Mouse (Mus musculus): Measurements from ENCODE around the gene Vmn1r29.
"Not testable (repeated sequence)": the region's sequence is repeated elsewhere in the genome, so short reads cannot be mapped to it uniquely, and the experiment has no call there.

The Vmn1r29 gene

DNA sequence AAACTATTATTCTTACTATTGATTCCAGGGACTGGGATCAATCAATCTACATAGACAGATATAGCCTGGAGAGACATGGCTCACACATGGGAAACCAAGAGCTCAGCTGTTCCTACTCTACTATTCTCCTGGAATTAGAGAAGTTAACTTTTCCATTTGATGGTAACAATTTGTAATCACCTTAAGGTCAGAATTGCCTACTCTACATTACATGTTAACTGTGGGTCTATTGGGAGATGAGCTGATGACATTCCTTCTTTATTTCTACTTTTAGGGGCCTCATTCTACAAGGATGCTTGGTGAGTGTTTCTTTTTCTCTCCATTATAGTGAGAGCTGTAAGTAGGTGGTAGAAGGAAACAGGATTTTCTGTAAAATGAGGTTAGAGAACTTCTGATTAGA, at the start of gene Vmn1r29:
Vmn1r29 (plus strand) TSS at position 301 of the 400 bp plus-strand sequence.
- DNase-seq (ENCODE audit: low spot score in 2 of 2), result no peak

- no peak for DNase-seq (ENCODE audit: low spot score in 2 of 2)
These were observed 39.6 kb upstream of the Vmn1r29 start, which contains the start of gene Vmn1r28 for GRCm38 (mm10) chr6:58261737-58262136. Vmn1r28 (plus strand) TSS chr6:58262037.

DNA sequence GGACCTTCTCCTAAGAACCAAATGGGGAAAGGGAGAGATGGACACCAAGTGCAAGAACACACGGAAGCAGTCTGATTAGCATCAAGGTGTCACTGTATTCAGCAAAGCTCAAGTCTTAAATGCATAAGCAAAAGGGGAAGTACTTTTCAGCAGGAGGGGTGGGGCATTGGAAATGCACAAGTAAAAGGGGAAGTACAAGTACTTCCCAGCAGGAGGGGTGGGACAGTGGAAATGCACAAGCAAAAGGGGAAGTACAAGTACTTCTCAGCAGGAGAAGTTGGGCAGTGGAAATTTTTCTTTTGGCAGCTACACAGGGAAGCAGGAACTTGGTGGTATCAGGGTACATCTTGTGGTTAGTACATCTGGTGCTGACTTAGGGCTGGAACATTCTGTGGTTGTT, 21.7 kb upstream of the Vmn1r29 start:
- not testable (repeated sequence) for DNase-seq (ENCODE audit: low spot score in 2 of 2)

GRCm38 (mm10) chr6:58292201-58292600, 9.1 kb upstream of the Vmn1r29 start:
- DNase-seq (ENCODE audit: low spot score in 2 of 2), result no peak

DNA sequence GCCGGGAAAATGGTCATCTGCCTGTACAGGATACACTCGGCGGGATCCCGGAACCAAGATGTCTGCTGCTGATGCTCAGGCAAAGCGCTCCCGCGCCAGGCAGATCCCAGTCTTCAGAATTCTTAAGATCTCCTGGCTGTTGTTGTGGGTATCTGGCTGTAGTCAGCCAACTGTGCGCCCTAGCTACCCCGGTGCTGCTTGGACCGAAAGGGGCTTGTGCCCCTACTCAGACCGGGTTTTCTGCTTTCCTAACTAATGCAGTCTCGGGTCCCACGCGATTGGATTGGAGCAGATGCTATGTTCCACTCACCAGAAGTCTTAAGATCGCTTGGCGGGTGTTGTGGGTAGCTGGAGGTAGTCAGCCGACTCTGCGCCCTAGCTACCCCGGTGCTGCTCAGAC, 2.8 kb upstream of the Vmn1r29 start:
- not testable (repeated sequence) for DNase-seq (ENCODE audit: low spot score in 2 of 2)

DNA sequence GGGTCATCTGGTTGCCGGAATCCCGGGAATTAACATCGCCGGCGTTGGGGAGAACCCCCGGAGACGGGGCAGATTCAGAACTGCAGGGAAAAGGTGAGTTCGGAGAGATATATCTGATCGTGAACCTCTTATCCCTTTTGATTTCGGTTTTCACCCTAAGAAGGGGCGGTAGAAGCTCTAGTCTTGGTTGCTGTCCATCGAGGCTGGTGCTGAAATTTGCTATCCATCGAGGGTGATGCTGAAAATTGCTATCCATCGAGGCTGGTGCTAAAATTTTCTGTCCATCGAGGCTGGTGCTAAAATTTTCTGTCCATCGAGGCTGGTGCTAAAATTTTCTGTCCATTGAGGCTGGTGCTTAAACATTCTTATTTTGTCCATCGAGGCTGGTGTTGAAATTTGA, 29.3 kb downstream of the Vmn1r29 start:
- not testable (repeated sequence) for DNase-seq (ENCODE audit: low spot score in 2 of 2)
